Mouse (Mus musculus) brain, embryonic 14.5 days (tissue): ENCODE data around the gene Pigo.

Experiments used
- CTCF ChIP-seq: fragments of 200-500 bp; IDR thresholded peaks from 2 replicates; pipeline ENCODE4 v1.5.1; 2012; ENCODE audit warnings: inconsistent platforms, mild to moderate bottlenecking, moderate library complexity, borderline replicate concordance; ENCODE audit not compliant: insufficient read depth, insufficient read length; ENCODE audit errors: extremely low read depth
- POLR2A ChIP-seq: fragments of 200-500 bp; IDR thresholded peaks from 2 replicates; pipeline ENCODE4 v1.6.1; 2012; ENCODE audit warnings: mild to moderate bottlenecking, inconsistent platforms, borderline replicate concordance; ENCODE audit not compliant: poor library complexity, insufficient read depth, insufficient read length, severe bottlenecking; ENCODE audit errors: extremely low read depth

DNA sequence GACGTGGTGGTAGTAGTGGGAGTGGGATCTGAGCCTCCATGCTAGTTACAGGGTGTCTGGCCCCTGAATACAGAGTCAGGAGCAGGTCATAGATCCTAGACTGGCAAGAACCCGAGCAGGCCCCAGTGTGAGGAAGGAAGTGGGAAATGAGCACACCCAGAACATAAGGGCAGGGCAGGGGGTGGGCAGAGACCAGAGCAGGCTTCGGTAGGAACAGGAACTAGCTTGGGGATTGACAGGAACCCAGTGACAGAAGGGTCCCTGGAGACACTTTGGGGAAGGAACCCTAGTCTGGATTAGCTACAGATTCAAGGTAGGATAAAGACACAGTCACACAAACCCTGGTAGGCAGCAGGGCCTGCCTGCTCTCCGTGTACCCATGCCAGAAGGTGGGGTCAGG is 19.1 kb upstream of the Pigo start:
- TF ChIP-seq CTCF (no peak), POLR2A (no peak)
